In genomic region chr5:150800056-150800455, GRCm38 (mm10) we compare ENCODE assay signal across 16 mouse cellular contexts.
"Had no signal": no experiment of that assay in that cellular context is flagged by ENCODE, and none has a peak within 500 bp of the region (broad histone marks: within the 10 kb centered on the region; RNA-seq: fewer than 3 reads in every experiment).

No protein-coding gene starts in this region.

- DNase-seq: retina, postnatal 1 day; right cerebral cortex, adult 18-20 months; right cerebral cortex, postnatal 14 days; right cerebral cortex, postnatal 25 days; right cerebral cortex, postnatal 4 days; spleen, adult 18-20 months; thymus, adult 18-20 months; thymus, adult 2 months; thymus, postnatal 14 days; thymus, postnatal 25 days; thymus, postnatal 36 days; thymus, postnatal 4 days had no signal

- H3K27ac ChIP-seq: neural tube, embryonic 13.5 days; neural tube, embryonic 15.5 days; stomach, embryonic 15.5 days; stomach, postnatal 0 days had no signal

- H3K4me2 ChIP-seq: neural tube, embryonic 13.5 days; neural tube, embryonic 15.5 days; stomach, embryonic 15.5 days had no signal

- H3K9me3 ChIP-seq: neural tube, embryonic 13.5 days; neural tube, embryonic 15.5 days; stomach, embryonic 15.5 days had no signal

- H3K4me1 ChIP-seq: neural tube, embryonic 13.5 days; neural tube, embryonic 15.5 days; stomach, embryonic 15.5 days had no signal

- H3K4me3 ChIP-seq: neural tube, embryonic 13.5 days; neural tube, embryonic 15.5 days; stomach, embryonic 15.5 days had no signal

- H3K27me3 ChIP-seq: neural tube, embryonic 13.5 days; neural tube, embryonic 15.5 days; stomach, embryonic 15.5 days had no signal

- H3K9ac ChIP-seq: neural tube, embryonic 13.5 days; neural tube, embryonic 15.5 days; stomach, embryonic 15.5 days had no signal
